Mouse (Mus musculus) bone marrow macrophage, adult 2 months (primary cell): ENCODE measurements around the gene Tub. TPM values are rescaled to one million over a fixed set of nuclear protein-coding genes. Genes with fewer than 3 reads are reported as not detected.

Experiments used
- H3K27ac ChIP-seq: 2 replicates; pipeline ENCODE4 v1.5.1; 2012; ENCODE audit warnings: low read depth, low read length; ENCODE audit not compliant: insufficient read depth
- H3K4me1 ChIP-seq: 2 replicates; pipeline ENCODE4 v1.6.1; 2012; ENCODE audit warnings: low read length; ENCODE audit not compliant: control insufficient read depth, insufficient read depth
- H3K4me3 ChIP-seq: 2 replicates; pipeline ENCODE4 v1.5.1; 2012; ENCODE audit warnings: mild to moderate bottlenecking, low read length, moderate library complexity; ENCODE audit not compliant: insufficient read depth
- CTCF ChIP-seq: IDR thresholded peaks from 2 replicates; pipeline ENCODE4 v1.5.1; 2012; ENCODE audit warnings: low read depth, mild to moderate bottlenecking, low read length, moderate library complexity
- POLR2A ChIP-seq: IDR thresholded peaks from 2 replicates; pipeline ENCODE4 v1.6.1; 2012; ENCODE audit warnings: mild to moderate bottlenecking, low read depth, low read length, borderline replicate concordance
- polyA plus RNA-seq: library from polyadenylated mRNA; stranded (reverse); fragments of >200 nt; gene quantifications from 2 replicates; pipeline ENCODE4 v1.2.4, GENCODE M21; 2012; ENCODE audit not compliant: missing spikeins, insufficient read depth, insufficient read length

Gene Tub
- polyA plus RNA-seq, 1 experiment, result not detected

DNA sequence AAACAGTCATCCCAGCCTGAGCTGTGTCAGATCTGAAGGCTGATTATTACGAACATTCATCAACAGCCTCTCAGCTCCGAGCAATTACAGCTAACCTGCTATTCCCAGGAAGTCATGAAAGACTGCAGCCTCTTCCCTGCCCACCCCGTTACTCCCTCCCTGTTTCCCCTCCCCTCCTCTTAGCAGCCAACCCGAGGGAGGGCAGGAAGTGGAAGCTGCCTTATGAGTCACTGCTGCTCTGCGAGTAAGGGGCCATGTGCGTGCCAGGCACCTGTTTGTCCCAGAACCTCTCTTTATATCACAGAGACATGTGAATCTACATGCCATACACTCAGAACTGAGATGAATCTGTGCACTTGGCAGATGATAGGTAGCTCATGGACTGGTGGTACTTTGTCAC is 18.1 kb downstream of the Tub start:
- TF ChIP-seq CTCF (no peak), POLR2A (no peak)
- Histone ChIP-seq H3K4me3 (no peak overlapping the region), H3K4me1 (no peaks in the 10 kb centered on the region), H3K27ac (no peak overlapping the region)

- no peaks in the 10 kb centered on the region for H3K4me1 ChIP-seq
- no peak overlapping the region for H3K4me3 ChIP-seq
- TF ChIP-seq POLR2A (no peak), CTCF (no peak)
- no peak overlapping the region for H3K27ac ChIP-seq
These were observed 22.1 kb downstream of the Tub start for GRCm38 (mm10) chr7:108972273-108972672.

GRCm38 (mm10) chr7:108985934-108986708 is 36.0 kb downstream of the Tub start:
- Histone ChIP-seq H3K27ac (no peak overlapping the region), H3K4me1 (no peaks in the 10 kb centered on the region), H3K4me3 (no peak overlapping the region)
- TF ChIP-seq POLR2A, result no peak
- TF ChIP-seq CTCF, result no peak

DNA sequence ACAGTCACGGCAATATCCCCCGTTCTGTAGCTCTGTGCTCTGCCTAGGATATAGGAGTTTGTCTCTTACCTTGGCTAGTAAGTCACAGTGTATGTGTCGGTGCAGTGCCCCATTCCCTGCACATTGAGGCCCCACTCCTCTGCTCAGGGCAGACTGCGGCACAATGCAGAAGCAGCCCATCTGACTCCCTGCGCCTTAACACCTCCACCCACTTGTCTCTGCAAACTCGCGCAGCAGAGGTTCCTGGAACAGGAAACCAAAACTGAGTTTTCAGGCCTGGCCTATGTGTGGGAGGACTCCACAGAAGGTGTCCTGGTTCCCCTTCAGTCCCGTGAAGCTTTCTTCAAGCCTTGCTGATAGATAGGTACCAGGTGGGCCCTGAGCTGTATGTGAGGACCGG is 41.1 kb downstream of the Tub start:
- no peak for TF ChIP-seq POLR2A
- TF ChIP-seq CTCF, result no peak
- H3K4me1 ChIP-seq, result no peaks in the 10 kb centered on the region
- H3K27ac ChIP-seq, result no peak overlapping the region
- no peak overlapping the region for H3K4me3 ChIP-seq

GRCm38 (mm10) chr7:108993230-108993629 is 43.1 kb downstream of the Tub start:
- TF ChIP-seq POLR2A (no peak), CTCF (no peak)
- no peak overlapping the region for H3K4me3 ChIP-seq
- no peak overlapping the region for H3K27ac ChIP-seq
- no peaks in the 10 kb centered on the region for H3K4me1 ChIP-seq

GRCm38 (mm10) chr7:108993881-108994291 is 43.7 kb downstream of the Tub start:
- no peak for TF ChIP-seq POLR2A
- TF ChIP-seq CTCF, result no peak
- H3K4me1 ChIP-seq, result no peaks in the 10 kb centered on the region

DNA sequence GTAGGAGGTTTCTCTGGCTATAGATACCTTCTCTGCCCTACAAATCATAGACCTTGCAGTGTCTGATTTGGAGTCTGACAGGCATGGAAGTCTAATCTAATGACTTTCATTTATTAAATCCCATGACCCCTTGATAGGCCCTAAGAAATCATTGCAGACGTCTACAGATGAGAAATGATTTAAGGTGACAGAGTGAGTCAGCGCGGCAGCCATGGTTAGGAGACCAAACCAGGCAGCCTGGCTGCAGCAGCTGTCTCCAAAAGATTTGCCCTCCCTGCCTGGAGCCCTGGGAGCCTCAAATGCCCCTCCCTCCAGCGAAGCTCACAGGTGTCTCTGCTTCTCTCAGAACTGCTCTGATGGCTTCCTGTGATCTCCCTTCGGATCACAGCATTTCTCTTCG is 46.0 kb downstream of the Tub start:
- Histone ChIP-seq H3K4me3 (no peak overlapping the region), H3K4me1 (no peaks in the 10 kb centered on the region), H3K27ac (no peak overlapping the region)
- TF ChIP-seq CTCF, result no peak

More at GRCm38 (mm10) chr7:108993881-108994291, 43.7 kb downstream of the Tub start:
- Histone ChIP-seq H3K4me3 (no peak overlapping the region), H3K27ac (no peak overlapping the region)

- no peak overlapping the region for H3K27ac ChIP-seq
- no peak for TF ChIP-seq POLR2A
- TF ChIP-seq CTCF, result peak; percentile 27; the same call in 1 of the 2 replicates
- H3K4me1 ChIP-seq, result no peaks in the 10 kb centered on the region
- no peak overlapping the region for H3K4me3 ChIP-seq
These were observed 50.3 kb downstream of the Tub start for GRCm38 (mm10) chr7:109000315-109000954.

GRCm38 (mm10) chr7:109001971-109002370 is 51.8 kb downstream of the Tub start:
- no peak for TF ChIP-seq CTCF
- Histone ChIP-seq H3K4me3 (no peak overlapping the region), H3K4me1 (no peaks in the 10 kb centered on the region), H3K27ac (no peak overlapping the region)

GRCm38 (mm10) chr7:109003653-109004052 is 53.5 kb downstream of the Tub start:
- TF ChIP-seq CTCF (no peak), POLR2A (no peak)
- Histone ChIP-seq H3K4me3 (no peak overlapping the region), H3K27ac (no peak overlapping the region), H3K4me1 (no peaks in the 10 kb centered on the region)
